In genomic region chr12:56692536-56692935, GRCm38 (mm10) we compare ENCODE assay signal across 15 mouse cellular contexts. TPM values are rescaled to one million over a fixed set of nuclear protein-coding genes. Genes with fewer than 3 reads are reported as not detected.
A peak's percentile ranks its signal among the peaks of the same experiment; 100 is the strongest.
DNase-seq lines count a peak whose midpoint lies in the region; ATAC-seq and TF ChIP-seq lines count a peak whose summit lies in the region.
"Had no signal": no experiment of that assay in that cellular context is flagged by ENCODE, and none has a peak within 500 bp of the region (broad histone marks: within the 10 kb centered on the region; RNA-seq: fewer than 3 reads in every experiment).

No protein-coding gene starts in this region.

- no peak for DNase-seq in heart, postnatal 4 days
- no peak for DNase-seq in lung, embryonic 14.5 days
- DNase-seq in lung, postnatal 25 days (ENCODE audit: low spot score), result no peak
- DNase-seq in ZHBTc4 (ENCODE audit: low read depth, low spot score), result peak; percentile 53
- peak; percentile 64 for DNase-seq in limb, embryonic 11.5 days (ENCODE audit: low spot score)
- DNase-seq in left cerebral cortex, postnatal 4 days, result no peak
- no peak for DNase-seq in layer of hippocampus, adult 11-12 months (ENCODE audit: low spot score)
- DNase-seq: adrenal gland, adult 8-10 months; B cell, adult 2 months; kidney, postnatal 10 days; layer of hippocampus, postnatal 36 days; lung, adult 18-20 months; thymus, postnatal 25 days had no signal

- no peak for TF ChIP-seq CTCF in lung, embryonic 14.5 days (IDR thresholded peaks at IDR 0.05; ENCODE audit: low read depth)

- intact Hi-C loops in left cerebral cortex, postnatal 4 days (cut with DNase I), result loop anchor here (5.0 kb wide), 2 partner anchors 170 to 295 kb away; no protein-coding TSS in a partner anchor

- H3K27ac ChIP-seq in heart, embryonic 12.5 days (ENCODE audit: poor library complexity, severe bottlenecking), result no peak overlapping the region
- H3K27ac ChIP-seq in lung, embryonic 14.5 days (ENCODE audit: low read depth), result no peak overlapping the region
- H3K27ac ChIP-seq in limb, embryonic 11.5 days (replicated peaks; ENCODE audit: low read depth, low read length), result no peak overlapping the region
- H3K27ac ChIP-seq: midbrain, embryonic 15.5 days had no signal

- WGBS in heart, embryonic 12.5 days, result 3% methylated on average over 19 of the region's 19 CpGs
- WGBS in lung, embryonic 14.5 days, result 8% methylated on average over 19 of the region's 19 CpGs
- WGBS in limb, embryonic 11.5 days, result 1% methylated on average over 19 of the region's 19 CpGs

- no peak for ATAC-seq in heart, embryonic 12.5 days (ENCODE audit: insufficient number of reproducible peaks, low FRiP score)
- no peak for ATAC-seq in lung, embryonic 14.5 days (ENCODE audit: insufficient read depth)
- ATAC-seq in limb, embryonic 11.5 days (ENCODE audit: insufficient number of reproducible peaks, low FRiP score, low TSS enrichment, low read depth), result no peak
- ATAC-seq: midbrain, embryonic 15.5 days had no signal

- H3K4me3 ChIP-seq in heart, embryonic 12.5 days, result peak overlapping the region; percentile 28
- peak overlapping the region; percentile 12; the same call in 1 of the 2 replicates for H3K4me3 ChIP-seq in lung, embryonic 14.5 days (ENCODE audit: low read depth, low read length)
- H3K4me3 ChIP-seq in limb, embryonic 11.5 days (ENCODE audit: low read depth, low read length), result peak overlapping the region; percentile 10; the same call in 1 of the 2 replicates
- H3K4me3 ChIP-seq: midbrain, embryonic 15.5 days had no signal

- no peak overlapping the region for H3K9ac ChIP-seq in heart, embryonic 12.5 days
- H3K9ac ChIP-seq in lung, embryonic 14.5 days, result no peak overlapping the region
- no peak overlapping the region for H3K9ac ChIP-seq in limb, embryonic 11.5 days (ENCODE audit: low read length)
- H3K9ac ChIP-seq: midbrain, embryonic 15.5 days had no signal

- H3K27me3 ChIP-seq in heart, embryonic 12.5 days (replicated peaks), result peaks cover 98% of the 10 kb centered on the region
- peaks cover 100% of the 10 kb centered on the region for H3K27me3 ChIP-seq in lung, embryonic 14.5 days (ENCODE audit: insufficient read depth, low read length)
- H3K27me3 ChIP-seq in limb, embryonic 11.5 days (ENCODE audit: control insufficient read depth, insufficient read depth, low read length), result peaks cover 95% of the 10 kb centered on the region

- peaks cover 40% of the 10 kb centered on the region for H3K4me1 ChIP-seq in heart, embryonic 12.5 days (replicated peaks)
- H3K4me1 ChIP-seq in lung, embryonic 14.5 days (ENCODE audit: insufficient read depth), result 0 out of 2 replicates have a peak, but pooled peaks cover 5% of the 10 kb centered on the region
- H3K4me1 ChIP-seq in limb, embryonic 11.5 days (ENCODE audit: control insufficient read depth, insufficient read depth, low read length), result peaks cover 29% of the 10 kb centered on the region

- H3K4me2 ChIP-seq in heart, embryonic 12.5 days, result peak overlapping the region; percentile 49
- H3K4me2 ChIP-seq in lung, embryonic 14.5 days, result peak overlapping the region; percentile 7; the same call in 1 of the 2 replicates
- H3K4me2 ChIP-seq in limb, embryonic 11.5 days (ENCODE audit: low read depth, severe bottlenecking), result peak overlapping the region; percentile 25; the same call in 1 of the 2 replicates
- H3K4me2 ChIP-seq: midbrain, embryonic 15.5 days had no signal

- no peaks in the 10 kb centered on the region for H3K9me3 ChIP-seq in heart, embryonic 12.5 days (replicated peaks)
- no peaks in the 10 kb centered on the region for H3K9me3 ChIP-seq in lung, embryonic 14.5 days (ENCODE audit: low read depth, low read length)
- no peaks in the 10 kb centered on the region for H3K9me3 ChIP-seq in limb, embryonic 11.5 days (ENCODE audit: control insufficient read depth, low read length)
- H3K9me3 ChIP-seq: midbrain, embryonic 15.5 days had no signal

- H3K36me3 ChIP-seq in heart, embryonic 12.5 days, result no peaks in the 10 kb centered on the region
- no peaks in the 10 kb centered on the region for H3K36me3 ChIP-seq in lung, embryonic 14.5 days (ENCODE audit: insufficient read depth)
- H3K36me3 ChIP-seq in limb, embryonic 11.5 days (ENCODE audit: control insufficient read depth, insufficient read depth, low read length), result no peaks in the 10 kb centered on the region
- H3K36me3 ChIP-seq: midbrain, embryonic 15.5 days had no signal

RNA-seq across cellular contexts. Expression of gene Pax9, which starts 1.0 kb away (rescaled TPM):
- 0.06 TPM in 1 of 2 replicates, not detected in the other for polyA plus RNA-seq in heart, embryonic 12.5 days (2016; fragmentation: Nextera tagmentation; extraction: Ambion mirVana)
- under 1 TPM; 0.12 to 0.20 TPM for total RNA-seq in heart, postnatal 4 days (2021)
- 0.09 and 0.25 TPM in 2 replicates for polyA plus RNA-seq in lung, embryonic 14.5 days (2014; fragmentation: Nextera tagmentation; extraction: Ambion mirVana)
- 3.1 and 3.8 TPM in 2 replicates for polyA plus RNA-seq in limb, embryonic 11.5 days (2014; fragmentation: Nextera tagmentation; extraction: Ambion mirVana)
- total RNA-seq in left cerebral cortex, postnatal 4 days (2021), result not detected
- total RNA-seq: adrenal gland, adult 8-10 months; layer of hippocampus, postnatal 36 days had no signal
- polyA plus RNA-seq: midbrain, embryonic 15.5 days had no signal

Comparison
In these comparisons a context has a peak if more than half of its experiments do, and no peak if none do; other contexts are left out.
1. DNase-seq: peak in ZHBTc4 (single experiment) and limb, embryonic 11.5 days (single experiment); none in heart, postnatal 4 days (single experiment), lung, embryonic 14.5 days (single experiment), lung, postnatal 25 days (single experiment), left cerebral cortex, postnatal 4 days (single experiment) and layer of hippocampus, adult 11-12 months (single experiment).
2. Peak in every context shown above with its lines, with median percentiles within 50 percentile points of each other: H3K4me2 ChIP-seq and H3K4me3 ChIP-seq.